Mouse (Mus musculus) midbrain, embryonic 10.5 days (tissue): ENCODE measurements around the gene Scyl2. TPM values are rescaled to one million over a fixed set of nuclear protein-coding genes. Genes with fewer than 3 reads are reported as not detected.

Experiments
- polyA plus RNA-seq: library from polyadenylated mRNA; unstranded; fragments of >200 nt; fragmentation: Nextera tagmentation; extraction: Ambion mirVana; gene quantifications from 2 replicates; pipeline ENCODE4 v1.2.1, GENCODE M21; 2016

The Scyl2 gene
- polyA plus RNA-seq, 1 experiment from 2014 or later: 8.3 TPM

Other genes with a start within 250 kb of the Scyl2 start
- 18.7 and 19.4 TPM in 2 replicates for gene Gas2l3, start 242.3 kb downstream of the Scyl2 start, polyA plus RNA-seq
- gene Nr1h4, start 152.7 kb downstream of the Scyl2 start, polyA plus RNA-seq: 0.07 and 0.20 TPM in 2 replicates
- gene Slc17a8, start 65.0 kb downstream of the Scyl2 start, polyA plus RNA-seq: 0.26 and 0.46 TPM in 2 replicates
- gene Actr6, start 46.0 kb upstream of the Scyl2 start, polyA plus RNA-seq: 37.2 and 41.3 TPM in 2 replicates
- 28.5 and 31.4 TPM in 2 replicates for gene Uhrf1bp1l, start 58.7 kb upstream of the Scyl2 start, polyA plus RNA-seq
- 1.6 and 3.8 TPM in 2 replicates for gene Anks1b, start 187.2 kb upstream of the Scyl2 start, polyA plus RNA-seq